Mouse (Mus musculus): ENCODE measurements at regions not wholly inside any gene's neighbourhood (a gene's known extent, or its start where the extent isn't known, plus 50 kb on each side); places are given as distances from the start of the nearest gene placed in this dataset.

- Histone ChIP-seq H3K4me1 (no peaks in the 10 kb centered on the region), H3K4me2 (no peak overlapping the region), H3K9ac (no peak overlapping the region), H3K27ac (no peak overlapping the region), H3K36me3 (no peaks in the 10 kb centered on the region), H3K4me3 (no peak overlapping the region), H3K27me3 (0 out of 2 replicates have a peak, but pooled peaks cover 3% of the 10 kb centered on the region), H3K9me3 (no peaks in the 10 kb centered on the region)
- no peak for ATAC-seq (ENCODE audit: insufficient number of reproducible peaks, insufficient read depth, low FRiP score, low TSS enrichment, low read depth)
- WGBS, result 26% methylated on average over 1 of the region's 1 CpGs
These were observed 966.4 kb downstream of the Fam181b start for GRCm38 (mm10) chr7:94046029-94046428.

GRCm38 (mm10) chr7:94061814-94062545 is 982.3 kb downstream of the Fam181b start:
- H3K4me1 ChIP-seq, result no peaks in the 10 kb centered on the region
- H3K9ac ChIP-seq, result no peak overlapping the region
- no peaks in the 10 kb centered on the region for H3K27me3 ChIP-seq
- no peaks in the 10 kb centered on the region for H3K9me3 ChIP-seq
- no peak for ATAC-seq (ENCODE audit: insufficient number of reproducible peaks, insufficient read depth, low FRiP score, low TSS enrichment, low read depth)
- H3K4me2 ChIP-seq, result no peak overlapping the region
- H3K27ac ChIP-seq, result no peak overlapping the region
- no peaks in the 10 kb centered on the region for H3K36me3 ChIP-seq
- H3K4me3 ChIP-seq, result no peak overlapping the region
- 82% methylated on average over 3 of the region's 3 CpGs for WGBS
